Mouse (Mus musculus) thymus, adult 2 months (tissue): Measurements from ENCODE around the gene Fbxl16. TPM values are rescaled to one million over a fixed set of nuclear protein-coding genes. Genes with fewer than 3 reads are reported as not detected.
"Not testable (repeated sequence)": the region's sequence is repeated elsewhere in the genome, so short reads cannot be mapped to it uniquely, and the experiment has no call there.

Experiments
- DNase-seq: peaks from one replicate; pipeline ENCODE4 v3.0.0; 2021
- H3K27ac ChIP-seq: fragments of 200-500 bp; 2 replicates; pipeline ENCODE4 v1.5.1; 2012; ENCODE audit warnings: low read length, control low read depth; ENCODE audit not compliant: control insufficient read depth, insufficient read depth
- H3K27me3 ChIP-seq: fragments of 200-500 bp; 2 replicates; pipeline ENCODE4 v1.6.1; 2012; ENCODE audit warnings: mild to moderate bottlenecking, low read length, moderate library complexity, mixed read lengths; ENCODE audit not compliant: control insufficient read depth, insufficient read depth
- H3K36me3 ChIP-seq: fragments of 200-500 bp; 2 replicates; pipeline ENCODE4 v1.6.1; 2012; ENCODE audit warnings: mild to moderate bottlenecking, low read length, moderate library complexity; ENCODE audit not compliant: control insufficient read depth, insufficient read depth
- H3K4me1 ChIP-seq: fragments of 200-500 bp; replicated peaks from 2 replicates; pipeline ENCODE4 v1.6.1; 2012; ENCODE audit warnings: low read length; ENCODE audit not compliant: control insufficient read depth, insufficient read depth
- H3K4me3 ChIP-seq: fragments of 200-500 bp; 2 replicates; pipeline ENCODE4 v1.5.1; 2012; ENCODE audit warnings: mild to moderate bottlenecking, low read length, control low read depth, moderate library complexity; ENCODE audit not compliant: control insufficient read depth, insufficient read depth
- CTCF ChIP-seq: fragments of 200-500 bp; IDR thresholded peaks from 2 replicates; pipeline ENCODE4 v1.5.1; 2012; ENCODE audit warnings: mild to moderate bottlenecking, control low read depth, low read length, moderate library complexity, borderline replicate concordance; ENCODE audit not compliant: control insufficient read depth, poor library complexity, insufficient read depth; ENCODE audit errors: extremely low read depth
- POLR2A ChIP-seq: fragments of 200-500 bp; IDR thresholded peaks from 2 replicates; pipeline ENCODE4 v1.6.1; 2012; ENCODE audit warnings: mild to moderate bottlenecking, low read length, control low read depth, moderate library complexity; ENCODE audit not compliant: control insufficient read depth, poor library complexity, insufficient read depth; ENCODE audit errors: extremely low read depth
- WGBS: fragments of 180-500 bp; shearing (Covaris S2); methylation state at CpG from one replicate; pipeline ENCODE4 v1.1.7; 2018; 5-methylcytosine and 5-hydroxymethylcytosine counted together
- polyA plus RNA-seq: library from polyadenylated mRNA; depleted of rRNA; stranded (reverse); fragments of >200 nt; gene quantifications from 2 replicates; pipeline ENCODE4 v1.2.3, GENCODE M21; 2012

Fbxl16 gene
- polyA plus RNA-seq, 1 experiment, result 0.61 TPM

- Histone ChIP-seq H3K4me3 (no peak overlapping the region), H3K4me1 (no peaks in the 10 kb centered on the region), H3K27ac (no peak overlapping the region), H3K27me3 (peaks cover 14% of the 10 kb centered on the region; the same call in 1 of the 2 replicates), H3K36me3 (no peaks in the 10 kb centered on the region)
- DNase-seq, result no peak
- 82% methylated on average over 4 of the region's 4 CpGs for WGBS
- TF ChIP-seq CTCF (no peak), POLR2A (no peak)
Measured at GRCm38 (mm10) chr17:25806507-25806906, 2.4 kb upstream of the Fbxl16 start.

GRCm38 (mm10) chr17:25807452-25807851 is 1.4 kb upstream of the Fbxl16 start:
- not testable (repeated sequence) for H3K36me3 ChIP-seq, H3K4me1 ChIP-seq, H3K4me3 ChIP-seq, DNase-seq, H3K27ac ChIP-seq
- peaks cover 14% of the 10 kb centered on the region; the same call in 1 of the 2 replicates for H3K27me3 ChIP-seq
- 38% methylated on average over 2 of the region's 2 CpGs for WGBS

DNA sequence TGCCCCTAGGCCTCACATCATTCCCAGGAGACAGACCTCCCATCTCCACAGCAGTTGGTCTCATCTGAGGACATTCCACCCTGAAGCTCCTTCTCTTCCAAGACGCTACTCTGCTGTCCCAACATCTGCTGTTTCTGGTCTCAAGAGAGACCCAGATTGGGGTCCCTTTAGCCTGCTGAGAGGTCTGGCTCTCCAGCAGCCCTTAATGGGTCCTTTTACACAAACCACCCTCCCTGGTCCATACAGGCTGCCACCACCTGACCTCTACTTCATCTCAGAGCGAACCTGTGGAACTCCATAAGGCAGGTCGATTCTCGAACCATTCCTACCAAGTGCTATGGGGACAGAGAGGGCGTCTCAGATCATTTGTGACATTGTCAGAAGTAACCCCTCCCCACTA is 857 bp upstream of the Fbxl16 start:
- H3K27ac ChIP-seq, result no peak overlapping the region
- H3K4me3 ChIP-seq, result no peak overlapping the region
- no peak for TF ChIP-seq POLR2A
- no peaks in the 10 kb centered on the region for H3K36me3 ChIP-seq
- H3K27me3 ChIP-seq, result peaks cover 14% of the 10 kb centered on the region; the same call in 1 of the 2 replicates
- DNase-seq, result no peak
- no peaks in the 10 kb centered on the region for H3K4me1 ChIP-seq
- WGBS, result 49% methylated on average over 5 of the region's 5 CpGs

DNA sequence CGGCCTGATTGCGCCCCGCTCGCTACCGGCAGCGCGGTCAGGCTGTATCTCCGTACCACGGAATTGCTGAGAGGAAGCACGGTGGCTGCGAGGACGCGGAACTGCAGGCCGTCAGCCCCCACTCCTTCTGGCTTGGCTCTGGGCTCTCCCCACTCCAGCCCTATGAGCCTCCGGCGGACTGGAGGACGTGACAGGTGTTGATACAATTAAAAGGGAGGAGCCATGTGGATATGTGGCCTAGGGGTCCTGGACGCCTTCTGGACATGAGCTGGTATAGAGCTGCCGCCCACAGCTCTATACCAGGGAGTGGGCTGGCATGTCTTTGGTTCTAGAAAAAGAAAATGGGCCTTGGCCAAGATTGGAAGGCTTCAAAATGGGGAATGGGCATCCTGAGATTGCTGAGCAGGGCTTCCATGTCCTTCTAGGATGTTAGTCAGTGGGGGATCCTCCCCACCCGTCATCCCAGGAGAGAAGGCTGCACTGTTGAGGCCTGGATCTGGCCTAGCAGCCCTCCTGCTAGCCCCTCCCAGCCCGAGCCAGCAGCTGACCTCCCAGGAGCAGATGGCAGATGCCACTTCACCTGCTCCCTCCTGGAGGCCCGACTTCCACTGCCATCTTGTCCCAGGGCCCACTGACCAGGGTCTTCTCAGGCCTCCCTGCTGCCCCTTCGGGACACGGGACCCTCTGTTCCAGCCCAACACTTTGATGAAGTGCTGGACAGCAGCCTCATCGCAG is 888 bp downstream of the Fbxl16 start:
- no peaks in the 10 kb centered on the region for H3K36me3 ChIP-seq
- H3K27ac ChIP-seq, result no peak overlapping the region
- no peak for DNase-seq
- TF ChIP-seq CTCF, result no peak
- no peak for TF ChIP-seq POLR2A
- WGBS, result 18% methylated on average over 25 of the region's 25 CpGs
- H3K27me3 ChIP-seq, result peaks cover 14% of the 10 kb centered on the region; the same call in 1 of the 2 replicates
- H3K4me3 ChIP-seq, result 0 out of 2 replicates have a peak overlapping the region, but pooled peaks have one; percentile 2
- no peaks in the 10 kb centered on the region for H3K4me1 ChIP-seq

GRCm38 (mm10) chr17:25810890-25811289 is 2.0 kb downstream of the Fbxl16 start:
- H3K4me1 ChIP-seq, result no peaks in the 10 kb centered on the region
- no peak overlapping the region for H3K4me3 ChIP-seq
- WGBS, result 65% methylated on average over 4 of the region's 4 CpGs
- TF ChIP-seq POLR2A (no peak), CTCF (no peak)
- peaks cover 14% of the 10 kb centered on the region; the same call in 1 of the 2 replicates for H3K27me3 ChIP-seq
- no peak for DNase-seq
- no peaks in the 10 kb centered on the region for H3K36me3 ChIP-seq
- H3K27ac ChIP-seq, result no peak overlapping the region

DNA sequence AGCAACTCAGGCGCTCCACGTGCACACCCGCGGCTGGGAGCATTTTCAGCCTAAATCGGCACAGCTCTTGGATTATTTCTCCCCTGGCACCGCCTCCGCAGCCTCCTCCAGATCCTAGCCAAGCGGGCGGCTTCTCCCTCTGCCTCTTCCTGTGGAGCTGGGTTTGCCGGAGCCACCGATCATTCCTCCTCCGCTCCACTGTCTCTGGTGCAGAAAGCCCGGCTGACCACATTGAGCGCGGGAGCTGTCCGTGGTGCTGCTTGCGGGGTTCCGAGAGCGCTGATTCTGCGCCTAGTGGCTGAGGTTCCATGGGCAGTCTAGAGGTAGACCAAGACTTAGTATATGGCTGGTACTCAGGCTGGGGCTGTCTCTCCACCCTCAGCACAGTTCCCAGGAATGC is 4.6 kb downstream of the Fbxl16 start:
- Histone ChIP-seq H3K27me3 (peaks cover 13% of the 10 kb centered on the region; the same call in 1 of the 2 replicates), H3K36me3 (no peaks in the 10 kb centered on the region), H3K27ac (no peak overlapping the region), H3K4me3 (no peak overlapping the region), H3K4me1 (no peaks in the 10 kb centered on the region)
- TF ChIP-seq POLR2A, result no peak
- TF ChIP-seq CTCF, result 0 out of 2 replicates have a peak, but pooled peaks have one; percentile 54
- peak; percentile 77 for DNase-seq
- 6% methylated on average over 20 of the region's 20 CpGs for WGBS

DNA sequence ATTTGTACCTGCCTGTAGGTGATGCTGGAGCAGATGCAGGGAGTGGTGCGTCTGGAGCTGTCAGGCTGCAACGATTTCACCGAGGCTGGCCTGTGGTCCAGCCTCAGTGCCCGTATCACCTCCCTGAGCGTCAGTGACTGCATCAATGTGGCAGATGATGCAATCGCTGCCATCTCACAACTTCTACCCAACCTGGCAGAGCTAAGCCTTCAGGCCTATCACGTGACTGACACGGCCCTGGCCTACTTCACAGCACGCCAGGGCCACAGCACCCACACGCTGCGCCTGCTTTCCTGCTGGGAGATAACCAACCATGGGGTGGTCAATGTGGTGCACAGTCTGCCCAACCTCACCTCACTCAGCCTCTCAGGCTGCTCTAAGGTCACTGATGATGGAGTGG is 8.8 kb downstream of the Fbxl16 start:
- peaks cover 9% of the 10 kb centered on the region; the same call in 1 of the 2 replicates for H3K27me3 ChIP-seq
- no peak for TF ChIP-seq POLR2A
- TF ChIP-seq CTCF, result no peak
- 80% methylated on average over 11 of the region's 11 CpGs for WGBS

More for the DNA sequence above, 8.8 kb downstream of the Fbxl16 start:
- no peak overlapping the region for H3K27ac ChIP-seq
- DNase-seq, result no peak
- H3K36me3 ChIP-seq, result no peaks in the 10 kb centered on the region
- no peak overlapping the region for H3K4me3 ChIP-seq
- H3K4me1 ChIP-seq, result no peaks in the 10 kb centered on the region
